Mouse (Mus musculus): Measurements from ENCODE around the gene Sh3pxd2b.

Gene Sh3pxd2b

DNA sequence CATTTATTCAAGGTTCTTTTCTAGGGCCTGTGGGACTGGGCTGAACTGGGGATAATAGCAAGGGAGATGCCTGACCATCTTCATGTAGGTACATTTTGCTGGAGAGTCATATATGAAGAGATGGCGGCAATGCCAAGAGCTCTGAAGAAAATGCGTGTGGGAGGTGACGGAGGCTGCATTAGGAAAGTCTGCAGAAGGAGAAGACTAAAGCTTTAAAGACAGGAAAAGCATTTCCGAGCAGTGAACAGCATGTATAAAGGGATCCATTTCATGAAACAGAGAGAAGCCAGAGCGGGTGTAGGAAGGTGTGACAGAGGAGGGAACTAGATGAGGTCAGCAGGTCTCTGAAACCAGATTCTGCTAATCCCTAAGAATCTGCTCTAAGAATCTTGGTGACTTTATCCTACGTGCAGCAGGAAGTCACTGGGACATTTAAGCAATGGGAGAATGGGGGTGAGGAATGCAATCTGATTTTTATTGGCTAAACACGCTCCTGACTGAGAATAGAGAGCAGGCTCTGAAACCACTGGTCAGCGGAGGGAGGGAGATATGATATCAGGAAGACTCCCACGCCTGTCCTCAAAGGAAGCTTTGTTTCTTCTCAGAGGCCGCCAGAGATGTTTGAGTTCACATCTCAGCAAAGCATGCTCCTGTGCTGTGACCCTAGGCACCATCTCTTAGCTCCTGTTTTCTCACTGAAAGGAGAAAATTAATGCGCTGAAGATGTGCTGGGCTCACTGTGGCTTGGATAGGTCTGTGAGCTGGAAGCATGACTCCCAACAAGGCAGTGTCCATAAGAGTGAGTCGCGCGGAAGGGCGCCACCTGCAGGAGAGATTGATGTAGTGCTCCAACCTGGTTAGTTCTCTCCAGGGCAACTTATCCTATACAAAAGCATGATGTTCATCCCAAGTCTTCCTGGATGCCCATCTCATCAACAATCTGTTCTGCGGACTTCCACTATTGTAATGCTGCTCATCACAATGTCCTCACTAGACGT lies 6.8 kb upstream of the Sh3pxd2b start:
- DNase-seq (ENCODE audit: low read depth) = peak; percentile 86

DNA sequence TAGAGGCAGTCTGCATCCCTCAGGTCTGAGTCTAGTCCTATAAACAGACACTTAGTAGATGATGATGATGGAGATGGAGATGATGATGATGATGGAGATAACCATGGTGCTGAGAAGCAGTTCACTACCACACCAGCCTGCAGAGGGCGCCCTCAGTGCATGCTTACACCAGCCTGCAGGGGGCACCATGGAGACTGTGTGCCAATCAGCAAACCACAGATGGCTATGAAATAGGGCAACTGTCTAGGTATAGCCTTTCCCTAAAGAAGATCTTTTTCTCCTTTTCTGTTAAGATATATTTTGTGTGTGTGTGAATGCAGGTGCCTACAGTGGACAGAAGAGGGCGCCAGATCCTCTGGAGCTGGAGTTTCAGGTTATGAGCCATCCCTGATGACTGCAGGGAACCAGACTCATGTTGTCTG lies 4.8 kb upstream of the Sh3pxd2b start:
- peak; percentile 77 for DNase-seq (ENCODE audit: low read depth)

DNA sequence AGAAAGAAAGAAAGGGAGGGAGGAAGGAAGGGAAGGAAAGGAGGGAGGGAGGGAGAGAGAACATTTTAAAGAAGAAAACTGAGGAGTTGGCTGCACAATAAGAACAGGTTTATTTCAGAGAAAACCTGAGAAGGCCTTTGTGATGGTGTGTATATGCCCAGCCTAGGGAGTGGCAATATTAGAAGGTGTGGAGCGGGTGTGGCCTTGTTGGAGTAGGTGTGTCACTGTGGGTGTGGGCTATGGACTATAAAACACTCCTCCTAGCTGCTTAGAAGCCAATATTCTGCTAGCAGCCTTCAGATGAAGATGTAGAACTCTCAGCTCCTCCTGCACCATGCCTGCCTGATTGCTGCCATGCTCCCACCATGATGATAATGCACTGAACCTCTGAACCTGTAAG lies 4.3 kb upstream of the Sh3pxd2b start:
- no peak for DNase-seq (ENCODE audit: low read depth)

DNA sequence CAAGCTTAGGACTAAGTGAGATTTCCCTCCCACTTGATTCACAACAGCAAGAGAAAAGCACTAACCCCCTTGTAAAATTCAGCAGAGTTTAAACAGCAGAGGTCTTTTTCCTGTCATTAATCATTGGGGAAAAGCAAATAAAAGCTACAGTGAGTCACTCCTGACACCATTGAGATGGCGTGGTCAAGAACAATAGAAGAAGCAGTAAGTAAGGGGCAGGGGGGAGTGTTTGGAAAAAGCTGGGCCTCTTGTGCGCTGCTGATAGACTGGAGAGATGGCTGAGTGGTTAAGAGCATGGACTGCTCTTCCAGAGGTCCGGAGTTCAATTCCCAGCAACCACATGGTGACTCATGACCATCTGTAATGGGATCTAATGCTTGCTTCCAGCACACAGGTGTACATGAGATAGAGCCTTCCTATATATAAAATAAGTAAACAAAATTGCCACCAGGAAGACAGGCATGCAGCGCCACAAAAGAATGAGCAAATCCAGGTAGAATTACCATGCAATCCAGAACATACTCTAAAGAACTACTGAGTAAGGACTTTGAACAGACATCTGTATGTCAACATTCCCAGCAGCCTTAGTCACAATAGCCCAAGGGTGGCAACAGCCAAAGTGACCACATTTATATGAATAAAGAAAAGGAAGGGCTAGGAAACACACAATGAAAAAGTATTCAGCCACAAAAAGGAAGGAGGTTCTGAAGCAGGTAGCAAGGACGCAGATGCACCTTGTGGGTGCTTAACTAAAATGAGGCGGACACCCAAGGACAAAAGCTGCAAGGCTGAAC lies 1.9 kb upstream of the Sh3pxd2b start:
- peak; percentile 62 for DNase-seq (ENCODE audit: low read depth)

DNA sequence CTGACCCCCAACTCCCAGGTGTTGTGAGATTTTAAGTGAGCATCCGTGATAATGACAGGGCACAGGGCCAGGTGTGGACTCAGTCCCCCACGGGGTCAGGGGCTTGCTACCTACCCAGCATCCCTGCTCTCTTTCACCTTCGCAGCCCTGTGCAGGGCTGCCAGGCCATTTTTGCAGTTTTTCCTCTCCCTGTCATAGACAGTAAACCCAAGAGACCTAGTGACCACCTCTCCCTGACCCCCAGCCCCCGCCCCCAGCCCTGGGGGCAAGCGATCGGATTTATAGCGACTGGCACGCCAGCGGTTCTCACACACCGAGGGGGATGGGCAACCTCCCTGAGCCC lies 385 bp upstream of the Sh3pxd2b start:
- no peak for DNase-seq (ENCODE audit: low read depth)

DNA sequence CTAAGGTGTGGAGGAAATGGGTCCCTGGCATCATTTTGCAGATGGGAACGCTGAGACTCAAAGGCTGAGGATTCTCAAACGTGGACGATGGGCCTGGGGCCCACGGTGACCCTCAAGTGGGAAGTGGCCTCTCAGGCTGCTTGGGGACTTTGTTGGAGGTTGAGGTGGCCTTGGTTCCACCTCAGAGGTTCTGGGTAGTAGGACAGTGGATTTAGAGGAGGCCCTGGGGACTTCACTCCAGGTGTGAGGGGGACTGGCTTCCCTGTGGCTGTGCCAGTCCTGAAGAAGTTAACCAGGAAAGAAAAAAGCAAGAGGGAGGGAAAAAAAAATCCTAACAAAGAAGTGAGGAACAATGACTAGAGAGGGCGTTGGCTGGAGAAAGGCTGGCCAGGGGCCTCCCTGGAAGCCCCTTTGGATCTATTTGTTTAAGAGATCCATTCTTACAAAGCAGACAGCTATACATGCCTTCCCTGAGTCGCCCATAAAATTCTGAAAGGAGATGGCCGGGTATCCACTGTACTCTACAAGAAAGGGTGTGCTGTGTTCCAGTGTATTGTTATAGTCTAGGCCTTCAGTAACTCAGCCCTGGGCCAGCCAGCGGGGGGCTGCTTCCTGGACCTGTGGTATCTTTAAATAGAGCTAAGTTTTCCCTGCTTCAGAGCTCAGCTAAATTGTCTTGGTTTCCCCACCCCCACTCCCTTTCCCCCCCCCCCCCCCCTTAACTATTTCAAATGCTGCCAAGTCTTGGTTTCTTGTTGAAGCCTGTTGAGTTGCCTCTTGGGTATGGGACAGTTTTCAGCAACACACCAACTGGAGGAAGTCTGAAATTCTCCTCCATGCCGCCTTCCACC lies 1.0 kb downstream of the Sh3pxd2b start:
- peak; percentile 59 for DNase-seq (ENCODE audit: low read depth)

DNA sequence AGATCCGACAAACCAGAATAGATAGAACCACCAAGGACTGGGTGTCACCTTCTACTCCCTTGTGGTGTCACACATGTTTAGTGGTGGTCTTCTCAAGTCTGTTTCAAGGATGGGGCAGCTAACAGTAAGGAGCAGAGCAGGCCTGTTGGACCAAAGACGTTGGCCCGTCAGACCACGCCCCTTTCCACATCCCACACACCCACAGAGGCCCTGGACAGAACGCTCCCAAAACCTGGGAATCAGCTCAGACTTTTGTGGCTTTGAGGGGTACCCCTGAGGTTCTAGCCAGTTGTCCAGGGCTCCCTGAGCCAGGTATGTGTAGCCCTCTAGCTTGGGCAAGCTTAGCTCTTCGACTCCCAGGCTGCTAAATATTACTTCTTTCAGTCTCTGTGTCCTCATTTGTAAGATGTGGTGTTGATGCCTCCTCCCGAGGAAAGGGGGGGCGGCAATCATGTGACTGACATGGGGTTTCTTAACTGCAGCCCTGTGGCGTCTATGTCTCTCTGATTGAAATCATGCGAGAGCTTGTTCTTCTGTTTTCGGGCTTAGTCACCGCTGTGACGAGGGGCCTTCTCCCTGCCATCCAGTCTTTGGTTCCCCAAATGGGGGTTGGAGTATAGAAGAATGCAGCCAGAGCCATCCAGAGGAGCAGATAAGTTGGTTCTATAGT lies 1.8 kb downstream of the Sh3pxd2b start:
- DNase-seq (ENCODE audit: low read depth) = peak; percentile 85

DNA sequence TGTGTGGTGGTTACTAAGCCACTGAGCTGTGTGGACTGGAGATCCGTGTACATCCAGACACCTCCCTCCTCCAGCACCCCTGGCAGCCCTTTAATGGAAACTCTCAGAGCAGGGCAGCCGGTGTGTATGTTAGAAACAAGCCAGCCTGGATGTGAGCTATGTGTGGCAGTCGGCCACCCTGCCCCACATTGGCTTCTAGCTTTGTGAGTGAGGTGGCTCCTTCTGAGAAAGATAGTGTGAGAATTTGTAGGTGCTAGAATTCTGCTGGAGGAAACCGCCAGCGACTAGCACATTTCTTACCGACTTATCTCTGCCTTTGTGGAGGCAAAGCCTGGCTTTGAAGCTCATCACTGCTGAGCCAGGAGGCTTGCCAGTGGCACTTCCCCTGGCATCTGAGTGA lies 5.3 kb downstream of the Sh3pxd2b start:
- no peak for DNase-seq (ENCODE audit: low read depth)

DNA sequence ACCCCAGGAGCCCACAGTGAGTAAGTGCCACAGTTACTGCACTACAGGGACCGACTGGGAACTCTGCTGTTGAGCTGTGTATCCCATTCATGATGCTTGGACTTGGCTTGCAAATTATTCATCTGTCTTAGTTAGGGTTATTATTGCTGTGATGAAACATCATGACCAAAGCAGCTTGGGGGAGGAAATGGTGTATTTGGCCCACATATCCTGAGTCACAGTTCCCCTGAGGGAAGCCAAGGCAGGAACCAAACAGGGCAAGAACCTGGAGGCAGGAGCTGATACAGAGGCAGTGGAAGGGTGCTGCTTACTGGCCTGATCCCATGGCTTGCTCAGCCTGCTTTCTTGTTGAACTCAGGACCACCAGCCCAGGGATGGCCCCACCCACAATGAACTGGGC lies 7.8 kb downstream of the Sh3pxd2b start:
- DNase-seq (ENCODE audit: low read depth) = peak; percentile 74

DNA sequence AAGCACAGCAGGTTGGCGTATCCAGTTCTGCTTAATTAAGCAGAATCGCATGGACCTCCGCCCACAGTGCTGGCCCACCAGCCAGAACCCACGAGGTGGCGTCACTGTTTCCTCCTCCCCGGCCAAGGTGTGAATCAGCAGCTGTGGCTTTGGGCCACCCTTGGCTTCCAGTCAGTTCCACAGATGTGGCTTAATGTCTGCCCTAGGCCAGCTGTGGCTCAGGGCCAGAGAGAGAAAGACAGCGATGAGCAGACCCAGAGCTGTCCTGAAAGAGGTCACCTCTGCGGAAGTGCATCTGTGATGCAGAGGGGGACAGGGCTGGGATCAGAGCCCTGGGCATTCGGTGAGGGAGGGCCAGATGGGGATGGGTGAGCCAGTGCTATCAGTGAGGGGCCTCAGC lies 10.1 kb downstream of the Sh3pxd2b start:
- DNase-seq (ENCODE audit: low read depth) = peak; percentile 89

DNA sequence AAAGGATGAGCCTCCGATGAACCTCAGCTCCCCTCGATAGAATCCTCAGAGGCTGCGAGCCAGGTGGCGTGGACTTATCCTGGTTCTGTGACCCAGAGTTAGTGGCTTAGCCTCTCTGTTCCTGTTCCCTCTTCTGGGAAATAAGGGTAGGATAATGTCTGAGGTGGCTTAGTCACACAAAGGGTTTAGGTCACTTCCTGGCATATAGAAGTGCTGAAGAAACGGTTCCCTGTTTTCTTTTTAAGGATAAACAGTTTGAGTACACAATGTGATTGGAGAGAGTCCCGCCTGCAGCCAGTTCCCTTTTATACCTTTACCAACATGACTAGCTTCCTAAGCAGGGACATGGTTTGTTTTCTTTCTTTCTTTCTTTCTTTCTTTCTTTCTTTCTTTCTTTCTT lies 10.8 kb downstream of the Sh3pxd2b start:
- DNase-seq (ENCODE audit: low read depth) = no peak

DNA sequence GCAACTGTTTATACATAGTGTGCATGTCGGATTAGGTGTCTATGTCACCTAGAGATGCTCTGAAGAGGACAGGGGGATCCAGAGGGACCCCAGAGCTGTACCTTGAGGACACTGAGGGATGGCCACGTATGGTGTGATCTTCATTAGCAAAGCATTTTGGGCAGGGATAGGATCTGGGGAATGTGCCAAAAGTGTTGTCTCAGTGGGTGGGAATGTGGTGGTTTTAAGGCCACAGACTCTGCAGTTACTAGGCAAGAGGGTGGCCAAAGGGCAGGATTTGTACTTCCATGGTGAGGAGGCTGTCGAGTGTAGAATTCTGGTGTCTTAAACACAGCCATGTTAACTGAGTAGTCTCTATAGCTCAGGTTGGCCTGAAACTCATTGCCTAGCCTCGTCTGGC lies 11.9 kb downstream of the Sh3pxd2b start:
- peak; percentile 67 for DNase-seq (ENCODE audit: low read depth)

DNA sequence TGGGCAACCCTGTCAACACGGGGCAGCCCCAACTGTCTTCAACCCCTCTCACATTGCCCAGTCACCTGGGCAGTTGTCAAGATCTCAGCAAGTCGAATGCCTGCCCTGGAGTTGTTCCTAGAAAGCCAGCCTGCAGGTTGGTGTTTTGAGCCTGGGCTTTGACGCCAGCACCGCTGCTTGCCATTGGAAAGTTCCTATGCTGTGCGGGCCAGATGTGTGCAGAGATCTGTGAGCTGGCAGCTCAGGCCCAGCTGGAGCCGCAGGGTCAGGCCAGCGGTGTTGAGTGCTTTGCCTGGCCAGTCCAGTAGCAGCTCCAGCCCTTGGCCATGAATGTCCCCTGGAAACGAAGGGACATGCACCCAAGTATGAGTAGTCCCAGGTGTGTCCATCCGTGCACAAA lies 14.2 kb downstream of the Sh3pxd2b start:
- DNase-seq (ENCODE audit: low read depth) = no peak

DNA sequence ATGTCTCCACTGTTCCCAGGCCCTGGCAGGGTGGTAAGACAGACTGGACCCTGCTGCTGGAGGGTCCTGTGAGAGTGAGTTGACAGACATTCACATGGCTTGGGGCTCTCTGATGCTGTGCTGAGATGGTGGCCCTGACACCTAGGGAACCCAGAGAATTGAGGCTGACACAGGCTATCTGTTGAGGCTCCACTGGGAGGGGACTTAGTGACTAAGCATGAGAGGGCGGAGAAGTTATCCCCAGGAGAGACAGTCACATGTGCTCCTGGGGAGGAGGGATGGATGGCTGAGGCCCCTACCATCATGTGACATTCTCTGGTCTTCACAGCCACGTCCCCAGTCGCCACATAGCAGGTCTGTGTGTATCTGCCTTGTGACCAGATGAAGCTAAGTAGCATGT lies 15.6 kb downstream of the Sh3pxd2b start:
- no peak for DNase-seq (ENCODE audit: low read depth)

DNA sequence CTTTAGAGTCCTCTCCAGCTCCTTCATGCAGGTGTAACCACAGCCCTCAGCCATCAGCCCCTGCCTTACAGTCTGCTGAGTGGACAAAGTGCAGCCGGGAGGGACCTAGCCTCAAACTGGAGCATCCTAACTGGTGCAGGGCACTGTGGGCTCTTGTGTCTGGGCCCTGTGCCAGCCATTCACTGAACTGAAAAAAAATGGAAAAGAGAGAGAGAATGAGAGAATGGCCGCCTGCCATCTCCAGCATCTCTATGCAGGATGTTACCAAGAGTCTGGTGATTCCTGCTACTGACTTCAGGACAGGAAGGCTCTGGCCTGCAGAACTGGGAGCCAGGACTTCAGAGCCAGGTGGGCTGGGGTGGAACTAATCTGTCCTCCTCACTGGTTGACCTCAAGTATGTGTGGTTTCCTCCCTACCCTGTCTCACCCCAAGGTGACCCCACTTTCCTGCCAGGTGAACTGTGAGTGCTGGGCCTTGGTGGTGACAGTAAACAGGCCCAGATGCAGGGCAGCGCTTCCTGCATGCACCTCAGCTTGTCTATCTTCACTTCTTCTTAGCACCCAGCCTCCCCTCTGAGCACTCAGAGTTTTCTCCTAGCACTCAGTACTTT lies 16.1 kb downstream of the Sh3pxd2b start:
- DNase-seq (ENCODE audit: low read depth) = peak; percentile 84

DNA sequence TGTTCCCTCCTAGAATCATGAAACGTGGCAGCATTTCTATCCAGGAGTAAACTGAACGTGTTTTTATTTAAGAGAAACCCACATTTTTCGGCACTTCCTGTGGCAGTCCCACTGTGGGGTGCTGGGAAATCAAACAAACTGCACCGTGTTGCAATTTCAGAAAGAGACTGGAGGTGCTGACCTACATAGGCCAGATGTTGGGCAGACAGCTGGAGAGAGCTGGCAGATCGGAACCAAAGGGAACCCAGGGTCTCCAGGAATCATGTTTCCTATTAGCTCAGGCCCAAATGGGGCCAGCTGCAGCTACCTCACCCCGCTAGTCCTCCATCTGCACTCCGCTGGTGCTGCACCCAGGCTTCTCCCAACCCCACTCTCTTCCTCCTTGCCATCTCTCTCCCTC lies 16.8 kb downstream of the Sh3pxd2b start:
- DNase-seq (ENCODE audit: low read depth) = peak; percentile 48

DNA sequence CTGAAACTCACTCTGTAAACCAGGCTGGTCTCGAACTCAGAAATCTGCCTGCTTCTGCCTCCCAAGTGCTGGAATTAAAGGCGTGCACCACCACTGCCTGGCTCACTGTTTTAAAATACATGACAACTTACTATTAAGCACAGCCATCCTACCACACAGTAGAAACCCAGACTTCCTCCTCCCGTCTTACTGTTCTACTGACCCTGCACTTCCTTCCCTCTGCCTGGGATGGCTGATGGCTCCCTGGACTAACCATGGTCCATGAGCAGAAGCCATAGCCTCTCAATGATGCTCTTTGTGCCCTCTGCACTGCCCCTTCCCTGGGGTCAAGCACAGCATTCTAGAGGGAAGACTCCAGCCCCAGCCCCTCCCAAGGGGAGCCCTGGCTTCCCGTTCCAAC lies 17.9 kb downstream of the Sh3pxd2b start:
- DNase-seq (ENCODE audit: low read depth) = no peak

DNA sequence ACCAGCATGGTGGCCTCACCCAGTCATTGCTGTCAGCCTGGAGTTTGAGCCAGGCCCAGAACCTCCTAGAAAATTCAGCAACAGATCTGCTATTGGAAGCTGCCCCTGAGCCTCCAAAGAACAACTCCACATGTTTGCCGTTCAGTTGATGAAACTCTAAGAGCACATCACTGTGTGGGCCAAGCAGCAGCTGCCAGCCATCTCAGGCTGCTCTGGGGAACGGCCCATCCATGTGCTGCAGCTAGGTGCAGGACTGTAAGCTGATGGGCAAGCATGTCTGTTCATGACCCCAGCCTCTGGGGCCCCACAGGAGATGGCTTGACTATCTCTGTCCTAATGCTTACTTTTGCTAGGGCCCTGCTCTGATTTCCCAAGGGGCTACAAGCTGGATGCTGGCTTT lies 19.4 kb downstream of the Sh3pxd2b start:
- no peak for DNase-seq (ENCODE audit: low read depth)

DNA sequence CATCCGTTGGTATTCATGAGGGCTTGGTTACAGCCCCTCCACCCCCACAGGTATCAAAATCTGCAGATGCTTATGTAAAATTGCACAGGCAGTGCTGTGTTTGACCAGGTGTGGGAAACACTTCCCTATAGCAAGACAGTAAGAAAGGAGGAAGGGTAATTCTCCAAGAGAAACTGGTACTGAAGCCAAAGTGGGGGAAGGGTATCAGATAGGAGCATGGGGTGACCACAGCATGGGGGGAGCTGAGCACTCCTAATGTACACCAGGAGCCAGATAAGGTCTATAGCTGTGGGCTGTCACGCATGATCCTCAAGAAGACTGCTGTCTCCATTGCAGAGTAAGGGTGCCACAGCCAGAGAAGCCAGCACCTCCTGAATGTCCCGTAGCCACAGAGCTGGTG lies 21.4 kb downstream of the Sh3pxd2b start:
- DNase-seq (ENCODE audit: low read depth) = no peak

DNA sequence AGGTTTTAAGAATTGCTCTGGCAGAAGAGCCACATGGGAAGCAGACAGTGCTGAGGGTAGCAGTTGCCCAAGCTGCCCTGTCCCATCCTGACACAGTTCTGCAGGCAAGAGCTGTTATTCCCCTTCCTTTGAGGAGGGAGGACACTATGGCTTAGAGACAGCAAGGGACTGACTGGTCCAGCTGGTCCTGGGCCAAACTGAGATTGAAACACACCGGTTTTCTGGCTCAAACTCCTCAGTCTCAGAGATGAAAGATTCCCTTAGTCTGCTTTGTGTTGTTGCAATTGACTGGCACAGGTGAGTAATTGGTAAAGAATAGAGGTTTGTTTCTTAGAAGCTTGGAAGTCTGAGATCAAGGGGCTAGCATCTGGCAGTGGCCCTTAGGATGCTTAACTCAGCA lies 23.3 kb downstream of the Sh3pxd2b start:
- peak; percentile 44 for DNase-seq (ENCODE audit: low read depth)

Measured in NIH3T3 (cell line).